Mouse (Mus musculus) liver, postnatal 0 days (tissue): ENCODE data around the gene Olfr794. TPM values are rescaled to one million over a fixed set of nuclear protein-coding genes. Genes with fewer than 3 reads are reported as not detected.

ENCODE experiments used
- ATAC-seq: fragments of 200-750 bp; cut with Nextera tagmentation; 2 replicates; pipeline ENCODE4 v1.8.0; 2017; ENCODE audit warnings: mild to moderate bottlenecking, moderate library complexity
- DNase-seq: peaks from one replicate; pipeline ENCODE4 v3.0.0-alpha.2; 2016
- H3K27ac ChIP-seq: fragments of 300-500 bp; sonication (generic); 2 replicates; pipeline ENCODE4 v1.5.1; 2014; ENCODE audit warnings: antibody characterized with exemption, moderate library complexity, mild to moderate bottlenecking, low read depth
- H3K27me3 ChIP-seq: fragments of 300-500 bp; sonication (generic); 2 replicates; pipeline ENCODE4 v1.6.1; 2014; ENCODE audit warnings: low read length, control low read depth, mixed read lengths; ENCODE audit not compliant: insufficient read depth
- H3K36me3 ChIP-seq: fragments of 300-500 bp; sonication (generic); replicated peaks from 2 replicates; pipeline ENCODE4 v1.6.1; 2014; ENCODE audit warnings: mild to moderate bottlenecking, control low read depth, low read length, moderate library complexity, mixed read lengths; ENCODE audit not compliant: insufficient read depth
- H3K4me1 ChIP-seq: fragments of 300-500 bp; sonication (generic); 2 replicates; pipeline ENCODE4 v1.6.1; 2014; ENCODE audit warnings: antibody characterized with exemption, mild to moderate bottlenecking, control low read depth; ENCODE audit not compliant: insufficient read depth
- H3K4me2 ChIP-seq: fragments of 300-500 bp; sonication (generic); 2 replicates; pipeline ENCODE4 v1.6.1; 2014; ENCODE audit warnings: low read depth, mild to moderate bottlenecking, low read length, moderate library complexity, mixed read lengths
- H3K4me3 ChIP-seq: fragments of 300-500 bp; sonication (generic); 2 replicates; pipeline ENCODE4 v1.5.1; 2014; ENCODE audit warnings: low read depth, low read length
- H3K9ac ChIP-seq: fragments of 300-500 bp; sonication (generic); replicated peaks from 2 replicates; pipeline ENCODE4 v1.6.1; 2014; ENCODE audit warnings: mild to moderate bottlenecking, moderate library complexity
- H3K9me3 ChIP-seq: fragments of 300-500 bp; sonication (generic); 2 replicates; pipeline ENCODE4 v1.6.1; 2016; ENCODE audit warnings: mild to moderate bottlenecking, control low read depth, low read length, mixed read lengths
- CTCF ChIP-seq: sonication (generic); IDR thresholded peaks from 2 replicates; pipeline ENCODE4 v1.5.1; 2016; ENCODE audit warnings: antibody characterized with exemption, low read depth
- EP300 ChIP-seq: IDR thresholded peaks from 2 replicates; pipeline ENCODE4 v1.6.1; 2016; ENCODE audit warnings: antibody characterized with exemption, low read depth, mild to moderate bottlenecking
- WGBS: fragments of 180-500 bp; shearing (Covaris S2); extraction: QIAGEN DNeasy Blood & Tissue Kit; methylation state at CpG from one replicate; pipeline ENCODE4 v1.1.7; 2014; ENCODE audit not compliant: insufficient replicate concordance; 5-methylcytosine and 5-hydroxymethylcytosine counted together
- microRNA-seq: library from miRNA; unstranded; fragments of <30 nt; microRNA quantifications from one replicate; pipeline ENCODE4, GENCODE M21; 2016
- polyA plus RNA-seq: library from polyadenylated mRNA; unstranded; fragments of >200 nt; fragmentation: Nextera tagmentation; extraction: Ambion mirVana; gene quantifications from 2 replicates; pipeline ENCODE4 v1.2.1, GENCODE M21; 2015

The Olfr794 gene
- not detected in 2 replicates for polyA plus RNA-seq

- WGBS, result 62% methylated on average over 2 of the region's 2 CpGs
- Histone ChIP-seq H3K27ac (no peak within 1 kb of the TSS), H3K9me3 (no peaks in the 10 kb centered on the region), H3K27me3 (no peaks in the 10 kb centered on the region), H3K9ac (no peak within 1 kb of the TSS), H3K4me2 (no peak within 1 kb of the TSS), H3K4me1 (no peaks in the 10 kb centered on the region), H3K4me3 (no peak within 1 kb of the TSS), H3K36me3 (no peaks in the 10 kb centered on the region)
- TF ChIP-seq EP300 (no peak), CTCF (no peak)
- no peak for ATAC-seq
- DNase-seq, result no peak
Measured at GRCm38 (mm10) chr10:129567355-129567754, at the start of gene Olfr794. Olfr794 (plus strand) TSS chr10:129567655.

- 52% methylated on average over 3 of the region's 3 CpGs for WGBS
- H3K36me3 ChIP-seq, result no peaks in the 10 kb centered on the region
- DNase-seq (no peak), ATAC-seq (no peak)
- no peaks in the 10 kb centered on the region for H3K9me3 ChIP-seq
- H3K27ac ChIP-seq, result no peak within 1 kb of the TSS
- no peak within 1 kb of the TSS for H3K4me2 ChIP-seq
- no peak within 1 kb of the TSS for H3K9ac ChIP-seq
- no peak within 1 kb of the TSS for H3K4me3 ChIP-seq
- H3K4me1 ChIP-seq, result no peaks in the 10 kb centered on the region
- no peaks in the 10 kb centered on the region for H3K27me3 ChIP-seq
- TF ChIP-seq CTCF, result no peak
Measured at GRCm38 (mm10) chr10:129521492-129521891, 46.0 kb upstream of the Olfr794 start, which contains the start of gene Olfr791. Olfr791 (plus strand) TSS chr10:129521792.

- Histone ChIP-seq H3K9me3 (no peaks in the 10 kb centered on the region), H3K4me2 (no peak within 1 kb of the TSS), H3K9ac (no peak within 1 kb of the TSS), H3K27me3 (no peaks in the 10 kb centered on the region), H3K27ac (no peak within 1 kb of the TSS), H3K4me3 (no peak within 1 kb of the TSS), H3K36me3 (no peaks in the 10 kb centered on the region), H3K4me1 (no peaks in the 10 kb centered on the region)
- ATAC-seq, result no peak
- DNase-seq, result no peak
- TF ChIP-seq EP300 (no peak), CTCF (no peak)
- WGBS, result 66% methylated on average over 1 of the region's 1 CpGs
Measured at GRCm38 (mm10) chr10:129538862-129539261, 28.6 kb upstream of the Olfr794 start, which contains the start of gene Olfr792. Olfr792 (plus strand) TSS chr10:129539162.

GRCm38 (mm10) chr10:129549354-129549753 lies 18.1 kb upstream of the Olfr794 start:
- H3K27ac ChIP-seq, result no peak overlapping the region
- ATAC-seq (no peak), DNase-seq (no peak)
- H3K36me3 ChIP-seq, result no peaks in the 10 kb centered on the region
- no peaks in the 10 kb centered on the region for H3K27me3 ChIP-seq
- TF ChIP-seq EP300 (no peak), CTCF (no peak)
- H3K9me3 ChIP-seq, result no peaks in the 10 kb centered on the region
- no peaks in the 10 kb centered on the region for H3K4me1 ChIP-seq
- no peak overlapping the region for H3K9ac ChIP-seq
- no peak overlapping the region for H3K4me3 ChIP-seq
- 38% methylated on average over 1 of the region's 1 CpGs for WGBS
- H3K4me2 ChIP-seq, result no peak overlapping the region

- no peaks in the 10 kb centered on the region for H3K36me3 ChIP-seq
- H3K27ac ChIP-seq, result no peak overlapping the region
- H3K9ac ChIP-seq, result no peak overlapping the region
- no peaks in the 10 kb centered on the region for H3K4me1 ChIP-seq
- no peaks in the 10 kb centered on the region for H3K27me3 ChIP-seq
- H3K4me2 ChIP-seq, result no peak overlapping the region
- no peak overlapping the region for H3K4me3 ChIP-seq
- H3K9me3 ChIP-seq, result no peaks in the 10 kb centered on the region; the same call in 1 of the 2 replicates
- no peak for TF ChIP-seq EP300
- no peak for TF ChIP-seq CTCF
- 63% methylated on average over 1 of the region's 1 CpGs for WGBS
- DNase-seq, result no peak
- ATAC-seq, result no peak
Measured at GRCm38 (mm10) chr10:129577066-129577465, 9.6 kb downstream of the Olfr794 start.

GRCm38 (mm10) chr10:129612470-129612869 lies 45.0 kb downstream of the Olfr794 start, which contains the start of gene Olfr796:
Olfr796 (minus strand) TSS chr10:129612570.
- Histone ChIP-seq H3K36me3 (no peaks in the 10 kb centered on the region), H3K4me3 (no peak within 1 kb of the TSS), H3K27me3 (no peaks in the 10 kb centered on the region), H3K9ac (no peak within 1 kb of the TSS), H3K4me1 (no peaks in the 10 kb centered on the region), H3K4me2 (no peak within 1 kb of the TSS), H3K27ac (no peak within 1 kb of the TSS), H3K9me3 (no peaks in the 10 kb centered on the region)
- no peak for ATAC-seq
- TF ChIP-seq CTCF (no peak), EP300 (no peak)
- 88% methylated on average over 1 of the region's 1 CpGs for WGBS
- no peak for DNase-seq

- Histone ChIP-seq H3K4me3 (no peak overlapping the region), H3K27ac (no peak overlapping the region), H3K27me3 (no peaks in the 10 kb centered on the region), H3K9ac (no peak overlapping the region), H3K4me2 (no peak overlapping the region), H3K4me1 (no peaks in the 10 kb centered on the region), H3K9me3 (no peaks in the 10 kb centered on the region), H3K36me3 (no peaks in the 10 kb centered on the region)
- DNase-seq (no peak), ATAC-seq (no peak)
- TF ChIP-seq EP300 (no peak), CTCF (no peak)
- WGBS, result 24% methylated on average over 1 of the region's 1 CpGs
Measured at GRCm38 (mm10) chr10:129621724-129622123, 54.3 kb downstream of the Olfr794 start.

Small RNA genes within 50 kb of the gene (microRNA-seq; reads per million reads assigned to microRNA genes)
- not detected for gene Gm23252

Other genes starting within 250 kb of the Olfr794 start
- gene Olfr780, start 249.5 kb upstream of the Olfr794 start, polyA plus RNA-seq, result not detected in 2 replicates
- gene Olfr781, start 238.8 kb upstream of the Olfr794 start, polyA plus RNA-seq, result not detected in 2 replicates
- not detected in 2 replicates for gene Olfr782, start 218.8 kb upstream of the Olfr794 start, polyA plus RNA-seq
- not detected in 2 replicates for gene Olfr784, start 183.6 kb upstream of the Olfr794 start, polyA plus RNA-seq
- not detected in 2 replicates for gene Olfr785, start 162.2 kb upstream of the Olfr794 start, polyA plus RNA-seq
- gene Olfr786, start 140.3 kb upstream of the Olfr794 start, polyA plus RNA-seq, result not detected in 2 replicates
- gene Olfr787, start 105.8 kb upstream of the Olfr794 start, polyA plus RNA-seq, result not detected in 2 replicates
- gene Olfr788, start 96.7 kb upstream of the Olfr794 start, polyA plus RNA-seq, result not detected in 2 replicates
- gene Olfr789, start 82.9 kb upstream of the Olfr794 start, polyA plus RNA-seq, result not detected in 2 replicates
- not detected in 2 replicates for gene Olfr790, start 69.2 kb upstream of the Olfr794 start, polyA plus RNA-seq
- gene Olfr791, start 45.9 kb upstream of the Olfr794 start, polyA plus RNA-seq, result not detected in 2 replicates
- gene Olfr792, start 28.5 kb upstream of the Olfr794 start, polyA plus RNA-seq, result not detected in 2 replicates
- gene Olfr796, start 44.9 kb downstream of the Olfr794 start, polyA plus RNA-seq, result not detected in 2 replicates
- gene Olfr798, start 60.3 kb downstream of the Olfr794 start, polyA plus RNA-seq, result not detected in 2 replicates
- not detected in 2 replicates for gene Olfr799, start 69.8 kb downstream of the Olfr794 start, polyA plus RNA-seq
- not detected in 2 replicates for gene Olfr800, start 90.0 kb downstream of the Olfr794 start, polyA plus RNA-seq
- gene Olfr801, start 106.2 kb downstream of the Olfr794 start, polyA plus RNA-seq, result not detected in 2 replicates
- not detected in 2 replicates for gene Olfr802, start 120.5 kb downstream of the Olfr794 start, polyA plus RNA-seq
- not detected in 2 replicates for gene Olfr803, start 126.6 kb downstream of the Olfr794 start, polyA plus RNA-seq
- not detected in 2 replicates for gene Olfr804, start 135.6 kb downstream of the Olfr794 start, polyA plus RNA-seq
- not detected in 2 replicates for gene Olfr805, start 161.7 kb downstream of the Olfr794 start, polyA plus RNA-seq
- not detected in 2 replicates for gene Olfr806, start 174.3 kb downstream of the Olfr794 start, polyA plus RNA-seq
- gene Olfr807, start 190.1 kb downstream of the Olfr794 start, polyA plus RNA-seq, result not detected in 2 replicates
- not detected in 2 replicates for gene Olfr808, start 197.8 kb downstream of the Olfr794 start, polyA plus RNA-seq
- not detected in 2 replicates for gene Olfr809, start 207.0 kb downstream of the Olfr794 start, polyA plus RNA-seq
- not detected in 2 replicates for gene Olfr810, start 227.3 kb downstream of the Olfr794 start, polyA plus RNA-seq
- gene Olfr811, start 236.7 kb downstream of the Olfr794 start, polyA plus RNA-seq, result not detected in 2 replicates